Mouse (Mus musculus) adrenal gland, postnatal 25 days (tissue): Measurements from ENCODE around the gene Lcp2. TPM values are rescaled to one million over a fixed set of nuclear protein-coding genes. Genes with fewer than 3 reads are reported as not detected.

Experiments used
- DNase-seq: peaks from one replicate; pipeline ENCODE4 v3.0.0; 2021; ENCODE audit warnings: mixed read lengths
- long read RNA-seq: library from polyadenylated mRNA; stranded (forward); transcript quantifications from one replicate; pipeline ENCODE4 v2.0.0, GENCODE M21; 2021
- total RNA-seq: library from RNA; stranded (reverse); gene quantifications from 2 replicates; pipeline ENCODE4 v1.2.3, GENCODE M21; 2021

The Lcp2 gene
- total RNA-seq: 1.3 and 3.0 TPM in 2 replicates
- long read RNA-seq: 0 reads

DNA sequence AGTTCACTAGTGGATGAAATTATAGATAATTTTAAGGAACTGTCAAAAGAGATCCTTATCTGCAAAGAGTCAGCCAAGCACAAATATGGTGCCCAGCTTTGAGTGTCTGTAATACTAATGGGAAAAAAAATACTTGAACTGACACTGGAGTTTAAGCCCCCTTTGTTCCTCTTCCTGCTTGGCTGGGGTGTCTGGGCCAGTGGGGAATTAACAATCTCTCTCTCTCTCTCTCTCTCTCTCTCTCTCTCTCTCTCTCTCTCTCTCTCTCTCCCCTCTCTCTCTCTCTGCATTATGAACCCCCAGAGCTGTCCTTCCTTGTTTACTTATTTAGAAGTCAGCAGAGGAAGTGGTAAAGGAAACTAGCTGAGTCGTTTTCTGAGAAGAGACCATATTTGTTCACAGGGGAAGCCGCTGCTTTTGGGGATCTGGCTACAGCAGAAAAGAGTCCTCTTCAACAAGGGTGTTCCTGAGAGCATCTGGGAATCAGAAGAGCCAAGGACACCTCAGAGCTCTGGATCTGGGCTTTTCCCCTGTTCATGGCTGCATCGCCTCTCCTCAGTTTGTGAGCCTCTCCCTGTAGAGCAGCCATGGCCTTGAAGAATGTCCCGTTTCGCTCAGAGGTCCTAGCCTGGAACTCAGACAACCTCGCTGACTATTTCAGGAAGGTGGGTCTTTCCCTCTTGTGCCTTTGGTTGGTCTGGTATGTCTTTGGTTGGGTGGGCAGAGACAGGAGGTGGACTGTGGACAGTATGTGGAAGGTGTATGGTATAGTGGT is at the start of gene Lcp2:
Gene Lcp2, plus strand, starts transcription at position 154 of the 775 bp plus-strand sequence.
- no peak for DNase-seq

DNA sequence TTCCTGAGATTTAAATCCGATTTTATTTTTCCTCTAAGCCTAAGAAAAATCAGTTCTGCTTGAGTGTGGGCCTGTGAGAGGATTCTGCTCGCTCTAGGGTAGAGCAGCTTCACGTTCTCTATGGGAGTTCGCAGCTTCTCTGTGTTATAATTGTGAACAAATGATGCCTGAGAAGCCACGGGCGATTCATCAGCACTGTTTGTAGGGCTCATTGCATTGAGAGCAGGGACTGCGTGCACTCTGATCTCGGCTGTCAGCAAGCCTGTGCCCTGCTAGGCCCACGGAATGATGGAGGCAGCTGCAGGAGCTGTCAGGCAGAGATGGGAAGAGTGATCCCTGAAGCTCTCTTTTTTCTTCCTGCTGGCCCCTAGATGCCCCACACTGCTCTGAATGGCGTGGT is 48.5 kb upstream of the Lcp2 start:
- no peak for DNase-seq

DNA sequence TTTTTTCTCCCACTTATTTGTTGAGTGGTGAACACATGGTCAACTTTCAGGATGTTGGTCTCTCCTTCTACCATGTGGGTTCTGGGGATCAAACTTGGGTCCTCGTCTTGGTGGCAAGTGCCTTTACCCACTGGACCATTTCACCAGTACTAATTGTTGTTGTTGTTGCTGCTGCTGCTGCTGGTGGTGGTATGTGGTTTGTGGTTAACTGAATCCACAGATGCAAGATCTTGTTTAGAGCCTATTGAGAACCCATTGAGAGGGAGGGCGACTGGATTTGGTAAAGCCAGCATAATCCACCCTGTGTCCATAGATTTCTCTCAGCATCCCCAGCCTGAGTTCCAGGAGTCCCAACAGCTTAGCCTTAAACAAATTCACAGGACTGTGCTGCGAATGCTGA is 46.3 kb upstream of the Lcp2 start:
- DNase-seq: no peak

DNA sequence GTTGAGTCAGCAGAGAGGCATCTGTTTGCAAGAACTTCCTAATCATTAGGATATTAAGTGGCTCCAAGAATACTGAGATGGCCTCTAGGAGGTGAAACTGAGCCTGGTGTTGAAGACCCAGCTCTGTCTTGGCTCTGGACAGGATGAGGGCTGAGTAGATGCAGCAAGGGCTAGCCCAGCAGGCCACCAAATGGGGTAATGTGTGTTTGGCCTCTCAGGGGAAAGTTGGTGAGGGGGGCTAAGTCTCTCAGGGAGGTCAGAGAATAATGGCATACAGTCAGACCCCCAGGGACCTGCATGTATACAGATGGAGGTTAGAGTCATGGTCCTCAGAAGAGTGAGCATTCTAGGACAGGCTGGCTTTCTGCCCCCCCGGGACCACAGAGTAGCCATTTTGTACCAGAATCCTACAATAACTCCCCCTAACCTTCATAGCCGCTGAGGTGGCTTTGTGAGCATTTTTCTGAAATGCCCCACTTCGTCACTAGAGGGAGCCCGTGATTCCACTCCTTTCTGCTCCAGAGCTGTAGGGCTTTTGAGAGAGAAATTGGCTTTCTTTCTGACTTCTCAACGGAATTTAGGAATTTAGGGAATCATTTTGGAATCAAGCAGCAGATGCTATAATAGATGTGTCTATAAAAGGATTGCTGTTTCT is 44.7 kb upstream of the Lcp2 start:
- peak; percentile 42 for DNase-seq

DNA sequence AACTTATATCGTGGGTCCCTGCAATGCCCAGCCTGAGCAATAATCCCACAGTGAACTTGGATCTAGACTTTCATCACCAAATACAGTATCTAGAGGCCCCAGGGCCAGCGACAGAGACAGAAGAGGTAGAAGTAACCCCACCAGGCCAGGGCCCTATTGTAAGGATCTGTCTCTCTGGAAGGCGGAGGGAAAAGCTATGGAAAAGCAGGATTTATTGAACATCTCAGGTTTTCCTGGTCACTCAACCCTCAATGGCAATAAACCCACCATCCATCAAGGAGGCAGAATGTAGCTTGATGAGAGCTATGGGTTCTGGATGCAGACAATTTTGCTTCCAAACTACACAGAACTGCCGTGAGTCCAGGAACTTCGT is 44.1 kb upstream of the Lcp2 start:
- DNase-seq: no peak

DNA sequence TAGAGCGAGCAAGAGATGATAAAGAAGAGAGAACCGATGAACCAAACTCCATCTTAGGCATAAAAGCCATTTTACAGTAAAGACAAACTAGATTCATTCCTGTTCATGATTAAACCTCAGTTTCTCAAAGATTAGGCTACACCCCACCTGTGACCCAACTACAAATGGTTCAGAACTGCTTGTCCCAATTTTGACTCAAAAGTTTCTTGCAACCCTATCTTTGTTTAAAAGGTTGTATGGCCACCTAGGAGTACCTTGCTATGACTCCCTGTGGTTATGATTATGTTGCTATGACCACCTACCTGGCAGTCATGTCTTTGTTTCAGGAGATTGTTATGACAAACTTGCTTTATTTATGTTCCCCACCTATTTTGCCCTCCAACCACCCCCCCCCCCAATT is 39.1 kb upstream of the Lcp2 start:
- no peak for DNase-seq

DNA sequence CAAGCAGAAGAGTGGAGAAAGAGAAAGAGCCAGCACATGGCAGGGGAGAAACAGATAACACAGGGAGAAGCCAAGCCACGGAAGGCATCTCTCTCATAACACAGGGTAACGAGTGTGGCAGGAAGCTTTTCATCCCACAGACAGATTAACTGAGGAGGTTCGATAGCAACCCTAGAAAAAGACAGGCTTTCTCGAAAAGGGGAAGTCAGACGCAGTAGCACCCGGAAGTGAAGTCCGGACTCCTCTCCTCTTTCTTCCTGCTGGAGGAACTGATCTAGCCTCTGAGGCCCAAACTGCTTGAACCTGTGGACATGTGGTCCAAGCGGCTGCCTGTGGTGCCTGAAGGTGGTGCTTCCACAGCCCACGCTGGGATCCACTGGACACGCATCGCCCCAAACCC is 38.5 kb upstream of the Lcp2 start:
- DNase-seq: no peak

DNA sequence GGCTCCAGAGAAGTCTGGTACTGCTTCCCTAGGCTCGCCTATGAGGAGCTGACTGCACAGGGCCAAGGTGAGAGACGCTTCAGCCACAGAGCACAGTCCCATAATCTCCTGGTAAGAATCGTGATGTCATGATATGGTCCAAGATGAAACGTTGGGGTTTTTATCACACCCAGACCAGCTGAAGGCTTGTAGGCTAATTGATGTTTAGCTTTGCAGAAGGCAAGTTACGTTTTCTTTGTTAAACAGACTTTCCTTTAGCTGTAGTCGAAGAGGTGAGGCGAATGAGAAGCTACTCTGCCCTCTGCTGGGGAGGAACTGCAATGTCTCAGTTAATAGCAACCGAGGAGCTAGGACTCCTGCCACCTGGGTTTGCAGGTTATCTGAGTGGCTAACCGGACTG is 38.0 kb upstream of the Lcp2 start:
- DNase-seq: no peak

DNA sequence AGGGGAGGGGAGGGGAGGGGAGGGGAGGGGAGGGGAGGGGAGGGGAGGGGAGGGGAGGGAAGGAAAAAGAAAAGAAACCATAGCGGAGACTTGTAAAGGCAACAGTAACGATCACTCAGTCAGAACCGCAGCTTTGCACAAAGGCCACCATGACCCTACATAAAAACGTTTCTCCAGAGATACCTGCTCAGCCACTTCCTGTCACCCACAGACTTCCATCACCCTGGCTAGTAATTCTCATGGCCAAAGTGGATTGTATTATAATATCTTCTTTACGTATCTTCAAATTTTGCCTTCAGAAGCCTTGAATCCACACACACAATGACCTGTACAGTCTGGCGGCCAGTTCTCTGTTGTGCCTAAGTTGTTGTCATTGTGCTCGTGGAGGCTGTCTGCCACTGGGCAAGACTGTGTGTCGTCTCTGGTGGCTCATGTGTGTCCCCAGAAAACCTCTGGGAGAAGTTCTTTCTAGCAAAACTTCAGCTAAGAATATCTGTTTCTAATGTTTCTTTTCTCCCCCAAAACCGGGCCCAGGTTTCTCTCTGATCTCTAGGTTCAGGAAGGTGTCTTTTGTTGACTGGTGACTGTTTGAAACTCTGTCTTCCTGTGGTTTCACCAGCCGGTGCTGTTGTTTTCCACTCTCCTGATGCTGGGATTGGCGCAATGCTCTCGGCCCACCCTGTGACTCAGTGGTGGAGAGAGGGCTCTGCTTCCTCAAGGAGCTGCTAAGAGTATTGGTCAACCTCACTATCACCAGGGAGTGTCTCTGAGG is 37.2 kb upstream of the Lcp2 start:
- no peak for DNase-seq

DNA sequence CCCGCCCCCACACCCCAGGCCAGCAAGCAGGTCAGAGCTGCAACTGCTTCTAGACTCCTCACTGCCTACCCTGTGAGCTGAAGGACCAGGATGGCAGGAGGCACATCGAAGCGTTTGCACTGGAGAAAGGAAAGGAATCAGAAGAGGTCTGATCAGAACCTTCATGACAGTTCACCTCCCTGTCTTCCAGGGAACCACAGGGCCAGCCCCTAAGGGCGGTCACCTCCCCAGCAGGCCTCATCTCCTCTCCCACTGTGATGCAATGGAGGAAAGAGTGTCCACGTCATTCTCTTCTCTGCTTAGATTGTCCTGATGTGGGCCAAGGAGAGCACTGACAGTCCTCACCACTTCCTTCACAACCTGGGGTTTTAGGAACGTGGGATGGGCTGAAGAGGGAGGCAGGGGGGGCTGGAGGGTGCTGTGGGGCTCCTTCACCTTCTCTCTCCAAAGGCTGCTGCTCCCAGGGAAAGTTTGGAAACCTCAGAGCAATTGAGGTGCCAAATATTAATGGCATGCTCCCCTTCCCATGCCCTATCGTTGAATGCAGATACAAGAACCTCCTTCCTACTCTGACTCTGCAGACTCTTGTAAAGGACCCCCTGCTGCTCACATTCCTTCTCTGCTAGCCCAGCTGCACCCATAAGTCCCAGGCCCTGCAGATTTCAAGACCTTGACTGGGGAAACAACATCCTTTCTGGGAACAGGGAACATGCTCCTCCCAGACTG is 36.4 kb upstream of the Lcp2 start:
- DNase-seq: no peak

DNA sequence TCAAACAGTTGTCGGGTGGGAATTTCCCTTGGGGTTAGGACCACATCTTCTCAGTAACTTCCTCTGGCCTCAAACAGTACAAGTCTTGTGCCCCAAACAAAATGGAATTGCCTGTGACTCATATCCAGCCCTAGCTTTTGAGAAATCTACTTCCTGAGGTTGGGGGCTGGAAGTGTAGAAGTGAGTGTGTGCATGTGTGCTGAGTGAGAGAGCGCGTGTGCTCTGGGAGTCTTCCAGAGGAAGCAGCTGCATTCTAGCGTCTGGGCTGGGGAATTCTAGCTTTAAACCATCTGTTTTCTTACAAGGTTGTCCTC is 35.9 kb upstream of the Lcp2 start:
- no peak for DNase-seq

DNA sequence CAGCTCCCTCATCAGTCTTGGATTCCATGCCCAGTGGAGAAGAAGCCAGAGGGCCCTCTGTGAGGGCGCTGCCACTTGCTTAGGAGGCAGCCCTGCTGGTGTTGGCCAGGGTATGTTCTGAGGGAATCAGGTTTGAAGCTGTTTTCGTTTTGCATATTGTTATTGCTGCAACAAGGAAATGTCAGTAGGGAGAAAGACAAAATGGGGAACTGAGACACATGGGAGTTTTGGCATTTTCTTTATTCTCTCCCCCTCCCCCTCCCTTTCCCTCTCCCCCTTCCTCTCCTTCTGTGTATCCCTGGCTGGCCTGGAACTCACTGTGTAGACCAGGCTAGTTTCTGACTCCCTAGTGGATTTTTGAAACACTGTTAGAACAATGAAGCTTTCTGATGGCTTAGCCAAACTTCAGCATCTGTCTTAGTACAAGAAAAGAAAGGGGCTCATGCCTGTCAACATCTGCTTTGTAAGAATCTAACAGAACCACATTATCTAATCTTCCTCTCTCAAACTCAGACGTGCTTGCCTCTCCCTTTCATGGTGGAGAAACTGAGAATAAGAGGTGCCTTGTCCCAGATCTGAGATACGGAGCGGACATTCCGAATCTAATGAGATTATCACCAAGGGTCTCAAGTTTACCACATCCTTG is 34.6 kb upstream of the Lcp2 start:
- DNase-seq: no peak

DNA sequence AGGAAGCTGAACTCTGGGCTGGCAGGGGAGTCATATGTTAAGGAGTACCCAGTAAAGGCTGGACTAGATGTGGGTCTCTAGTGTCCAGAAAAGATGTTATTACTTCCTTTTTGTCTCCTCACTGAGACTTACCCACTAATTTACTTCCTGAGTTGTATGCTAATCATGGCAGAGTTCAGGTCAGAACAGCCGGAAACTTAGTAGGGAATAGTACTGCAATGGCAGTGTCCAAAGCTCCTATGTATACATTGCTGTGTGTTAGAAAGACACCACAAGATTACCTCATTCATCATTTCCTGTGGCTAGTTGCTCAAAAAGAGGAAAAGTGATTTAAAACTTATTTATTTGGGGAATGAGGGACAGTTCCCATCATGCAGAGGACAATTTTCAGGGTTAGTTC is 21.6 kb upstream of the Lcp2 start:
- DNase-seq: no peak

DNA sequence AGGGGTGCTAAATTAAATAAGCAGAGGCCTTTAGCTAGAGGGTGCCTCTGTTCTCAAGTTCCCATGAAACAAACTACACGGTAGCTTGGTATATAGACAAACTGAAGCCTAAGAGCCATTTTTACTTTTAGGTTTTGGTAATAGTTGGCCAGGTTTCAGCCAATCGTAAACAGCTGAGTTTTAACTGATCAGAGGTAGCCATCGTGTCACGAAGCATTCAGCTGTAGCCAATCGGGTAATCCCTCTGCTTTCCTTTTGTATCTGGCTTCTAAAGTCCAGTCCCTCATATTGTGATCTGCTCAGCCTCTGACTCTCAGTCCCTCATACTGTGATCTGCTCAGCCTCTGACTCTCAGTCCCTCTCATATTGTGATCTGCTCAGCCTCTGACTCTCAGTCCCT is 17.1 kb upstream of the Lcp2 start:
- no peak for DNase-seq

DNA sequence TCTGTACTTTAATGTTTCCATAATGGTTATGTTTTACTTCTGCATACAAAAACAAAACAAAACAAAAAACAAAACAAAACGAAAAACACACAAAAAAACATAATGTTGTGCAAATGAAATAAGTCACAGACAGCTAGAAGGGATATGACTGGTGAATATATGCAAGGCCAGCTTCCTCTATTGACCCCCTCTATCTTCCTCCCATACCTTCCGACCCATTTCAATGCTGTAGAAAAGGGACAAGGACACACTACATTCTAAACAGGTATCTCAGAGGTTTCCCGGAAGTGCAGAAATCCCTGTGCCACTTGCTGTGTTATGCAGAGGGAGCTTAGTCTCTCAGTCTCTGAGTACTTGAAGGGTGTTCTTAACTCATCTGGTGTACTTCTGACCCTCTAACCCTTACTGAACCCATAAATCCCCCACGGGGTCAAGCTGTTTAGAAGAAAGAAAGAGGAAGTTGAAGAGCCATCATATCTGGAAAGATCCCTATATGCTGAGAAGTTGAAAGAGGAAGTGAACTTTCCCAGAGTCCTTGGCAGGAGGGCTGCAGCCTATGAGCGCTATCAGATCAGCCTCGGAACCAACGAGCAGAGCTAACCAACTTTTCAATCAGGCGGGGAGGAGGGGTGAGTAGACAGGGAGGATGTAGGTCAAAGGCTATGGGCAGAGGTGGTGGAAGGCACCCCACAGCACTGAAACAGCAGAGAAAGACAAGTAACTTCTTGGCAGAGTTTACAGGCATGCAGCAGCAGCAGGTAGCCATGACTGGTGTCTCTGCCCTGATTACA is 15.5 kb upstream of the Lcp2 start:
- no peak for DNase-seq

DNA sequence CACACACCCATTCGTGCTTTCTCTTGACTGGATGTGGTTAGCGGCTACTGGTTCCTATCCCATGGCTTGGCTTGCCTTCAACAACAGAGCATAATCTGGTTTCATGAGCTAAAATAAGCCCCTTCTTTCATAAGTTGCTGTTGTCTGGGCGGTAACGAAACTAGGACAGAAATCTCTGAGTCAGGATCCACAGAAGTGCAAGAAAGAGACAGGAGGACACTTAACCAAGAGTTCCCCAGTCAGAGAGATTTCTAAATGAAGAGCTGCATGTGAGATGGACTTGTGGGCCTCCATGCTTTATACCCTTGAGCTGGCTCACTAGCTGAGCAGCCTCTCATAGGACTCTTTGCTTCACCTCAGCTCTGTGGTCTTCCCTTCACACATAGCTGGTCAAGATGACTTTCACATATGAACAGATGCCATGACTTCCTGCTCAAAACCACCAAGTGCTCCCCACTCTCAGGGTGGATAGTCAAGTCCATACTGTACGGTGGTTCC is 12.7 kb upstream of the Lcp2 start:
- no peak for DNase-seq

DNA sequence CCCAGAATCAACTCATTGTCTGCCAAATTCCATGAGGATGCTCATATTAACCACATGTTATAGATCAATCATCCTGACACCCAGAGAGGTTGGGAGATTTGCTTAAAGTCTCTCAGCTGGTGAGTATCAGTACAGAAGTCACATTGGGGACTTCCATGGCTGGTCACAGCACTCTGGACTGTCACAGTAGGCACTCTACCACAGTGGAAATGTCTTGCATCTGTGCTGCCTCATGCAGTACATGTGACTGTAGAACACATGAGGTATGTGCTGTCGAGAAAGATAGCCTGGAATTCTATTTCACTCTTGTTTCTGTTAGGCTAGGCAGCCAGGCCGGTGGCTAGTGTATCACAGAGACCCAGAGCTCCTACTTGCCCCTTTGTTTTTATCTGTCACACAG is 11.9 kb upstream of the Lcp2 start:
- DNase-seq: no peak

DNA sequence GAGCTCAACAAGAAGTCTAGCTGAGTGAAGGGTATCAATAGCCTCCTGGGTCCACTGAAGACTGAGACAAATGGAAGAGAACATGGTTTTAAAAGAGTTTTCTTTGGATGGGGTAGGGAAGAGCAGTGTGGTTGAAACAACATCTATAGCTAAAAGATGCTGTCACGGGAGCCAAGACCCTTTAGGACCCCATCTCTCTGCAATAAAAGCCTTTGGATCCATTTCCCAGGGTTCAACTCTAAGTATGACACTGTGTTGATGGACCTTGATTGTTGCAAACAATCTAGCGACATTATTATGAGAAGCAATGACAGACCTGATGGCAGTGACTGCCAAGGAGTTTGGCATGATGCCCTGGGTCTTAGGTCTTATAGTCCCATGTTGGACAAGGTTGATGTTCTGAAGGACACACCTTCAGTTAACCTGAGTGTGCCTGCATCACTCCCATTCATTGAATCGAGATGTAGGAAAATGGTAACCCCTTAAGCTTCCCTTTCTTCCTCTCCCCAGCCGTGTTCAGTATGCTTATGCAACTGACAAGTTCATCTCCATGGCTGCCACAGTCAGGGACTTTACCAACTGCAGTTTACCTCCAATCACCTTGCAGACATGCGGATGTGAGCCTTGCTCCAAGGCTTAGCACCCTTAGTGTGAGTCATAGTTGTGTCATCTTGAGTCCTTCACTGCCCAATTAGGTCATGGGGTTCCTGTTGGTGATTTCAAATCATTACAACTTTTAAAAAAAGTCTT is 10.6 kb upstream of the Lcp2 start:
- DNase-seq: no peak

DNA sequence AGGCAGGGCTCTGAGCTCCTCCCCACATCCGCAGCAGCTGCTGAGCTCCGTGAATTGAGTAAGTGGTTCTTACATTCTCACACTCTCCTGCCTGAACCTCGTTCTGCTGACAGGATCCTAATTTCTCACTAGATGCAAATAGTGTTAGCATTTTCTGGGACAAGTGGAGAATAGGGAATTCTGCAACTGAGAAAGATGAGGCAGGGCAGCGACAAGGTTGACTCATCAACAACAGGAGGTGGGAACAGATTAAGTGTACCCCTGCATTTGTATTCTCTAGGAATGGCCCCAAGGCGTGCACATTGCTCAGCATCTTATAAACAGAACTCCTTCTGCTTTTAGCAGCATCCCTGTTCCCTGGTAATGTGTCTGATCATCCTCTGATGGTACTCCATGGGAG is 6.7 kb upstream of the Lcp2 start:
- no peak for DNase-seq

DNA sequence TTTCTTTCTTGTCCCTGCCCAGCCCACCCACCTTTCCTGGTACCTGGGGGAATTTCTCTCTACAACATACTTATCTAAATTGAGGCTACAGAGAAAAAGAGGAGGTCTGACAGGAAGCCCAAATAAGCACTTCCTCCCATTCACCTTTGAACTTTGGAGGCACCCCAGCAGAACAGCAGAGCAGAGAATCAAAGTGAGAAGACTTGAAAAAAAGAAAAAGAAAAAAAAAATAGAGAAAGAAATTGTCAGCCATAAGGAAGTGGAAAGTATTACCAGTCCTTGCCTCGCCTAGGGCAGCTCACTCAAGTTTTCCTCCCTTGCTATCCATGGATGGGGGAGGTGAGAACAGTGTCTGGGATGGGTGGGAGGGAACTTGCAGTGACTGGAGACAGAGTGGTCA is 3.9 kb upstream of the Lcp2 start:
- no peak for DNase-seq

DNA sequence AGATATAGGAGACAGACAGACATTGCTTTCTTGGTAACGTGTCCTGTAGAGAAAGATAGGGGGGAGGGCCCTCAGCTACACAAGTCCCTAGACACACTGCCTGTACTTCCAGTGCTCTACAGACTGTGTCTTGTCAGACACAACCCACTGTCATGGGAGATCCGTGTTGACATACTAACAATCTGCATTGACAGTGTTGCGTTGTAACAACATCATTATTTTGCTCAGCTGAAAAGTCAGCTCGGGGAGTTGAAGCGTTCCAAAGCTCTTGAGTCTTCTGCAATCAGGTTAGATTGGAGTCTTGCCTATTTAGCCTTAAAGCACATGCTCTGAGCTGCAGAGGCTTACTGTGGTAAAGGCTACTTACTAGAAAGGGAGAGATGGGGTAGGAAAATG is 820 bp downstream of the Lcp2 start:
- DNase-seq: no peak
